Mouse (Mus musculus) v-Abl transformed pro-B cells (cell line): ENCODE data around the gene Slc35b2.

Source experiments
- in situ Hi-C, 2 experiments: fragments of 400-800 bp; cut with MboI; formaldehyde crosslinking; loops; one replicate each; pipeline ENCODE4 v1.15.1; 2025; ENCODE audit not compliant: unreplicated experiment in 2 of 2

The Slc35b2 gene

GRCm38 (mm10) chr17:45557998-45558862 lies 5.4 kb upstream of the Slc35b2 start:
- in situ Hi-C loops, result loop anchor here in 1 of 2 experiments (25.0 kb wide), 1 partner anchor 479 kb away; the partner anchor contains the start of gene Vegfa

- in situ Hi-C loops, result loop anchor here in 1 of 2 experiments (25.0 kb wide), 1 partner anchor 477 kb away; the partner anchor contains the start of gene Vegfa
These were observed 3.7 kb upstream of the Slc35b2 start for GRCm38 (mm10) chr17:45559732-45560525.

- in situ Hi-C loops, result loop anchor here in 1 of 2 experiments (25.0 kb wide), 1 partner anchor 474 kb away; the partner anchor contains the start of gene Vegfa
These were observed 458 bp upstream of the Slc35b2 start for GRCm38 (mm10) chr17:45563216-45563615.

GRCm38 (mm10) chr17:45564531-45565084 lies 934 bp downstream of the Slc35b2 start:
- in situ Hi-C loops, result loop anchor here in 1 of 2 experiments (25.0 kb wide), 1 partner anchor 473 kb away; the partner anchor contains the start of gene Vegfa

GRCm38 (mm10) chr17:45565103-45565502 lies 1.4 kb downstream of the Slc35b2 start:
- in situ Hi-C loops, result loop anchor here in 1 of 2 experiments (25.0 kb wide), 1 partner anchor 472 kb away; the partner anchor contains the start of gene Vegfa

- in situ Hi-C loops, result loop anchor here in 1 of 2 experiments (25.0 kb wide), 1 partner anchor 471 kb away; the partner anchor contains the start of gene Vegfa
These were observed 2.3 kb downstream of the Slc35b2 start for GRCm38 (mm10) chr17:45566031-45566359.

GRCm38 (mm10) chr17:45566360-45567161 lies 2.9 kb downstream of the Slc35b2 start:
- in situ Hi-C loops, result loop anchor here in 1 of 2 experiments (25.0 kb wide), 1 partner anchor 471 kb away; the partner anchor contains the start of gene Vegfa

GRCm38 (mm10) chr17:45567162-45567601 lies 3.5 kb downstream of the Slc35b2 start:
- in situ Hi-C loops, result loop anchor here in 1 of 2 experiments (25.0 kb wide), 1 partner anchor 470 kb away; the partner anchor contains the start of gene Vegfa

GRCm38 (mm10) chr17:45568990-45569389 lies 5.3 kb downstream of the Slc35b2 start:
- in situ Hi-C loops, result loop anchor here in 1 of 2 experiments (25.0 kb wide), 1 partner anchor 468 kb away; the partner anchor contains the start of gene Vegfa

- in situ Hi-C loops, result loop anchor here in 1 of 2 experiments (25.0 kb wide), 1 partner anchor 467 kb away; the partner anchor contains the start of gene Vegfa
These were observed 6.3 kb downstream of the Slc35b2 start for GRCm38 (mm10) chr17:45569999-45570398.

GRCm38 (mm10) chr17:45572103-45573086 lies 8.7 kb downstream of the Slc35b2 start:
- in situ Hi-C loops, result loop anchor here in 1 of 2 experiments (25.0 kb wide), 1 partner anchor 465 kb away; the partner anchor contains the start of gene Vegfa

- in situ Hi-C loops, result loop anchor here in 1 of 2 experiments (25.0 kb wide), 1 partner anchor 464 kb away; the partner anchor contains the start of gene Vegfa
These were observed 9.6 kb downstream of the Slc35b2 start, which contains the start of gene Hsp90ab1 for GRCm38 (mm10) chr17:45573087-45573779. Gene Hsp90ab1, minus strand, starts transcription at chr17:45573271.

- in situ Hi-C loops, result loop anchor here in 1 of 2 experiments (25.0 kb wide), 1 partner anchor 464 kb away; the partner anchor contains the start of gene Vegfa
These were observed 10.1 kb downstream of the Slc35b2 start for GRCm38 (mm10) chr17:45573780-45574123.

GRCm38 (mm10) chr17:45574129-45574761 lies 10.6 kb downstream of the Slc35b2 start:
- in situ Hi-C loops, result loop anchor here in 1 of 2 experiments (25.0 kb wide), 1 partner anchor 463 kb away; the partner anchor contains the start of gene Vegfa

- in situ Hi-C loops, result no loop called here
These were observed 11.6 kb downstream of the Slc35b2 start for GRCm38 (mm10) chr17:45575123-45575897.

- in situ Hi-C loops, result no loop called here
These were observed 14.6 kb downstream of the Slc35b2 start for GRCm38 (mm10) chr17:45578242-45578641.
